Mouse (Mus musculus) stomach, postnatal 0 days (tissue): ENCODE measurements around the gene Cul7. TPM values are rescaled to one million over a fixed set of nuclear protein-coding genes. Genes with fewer than 3 reads are reported as not detected.

Experiments used
- ATAC-seq: fragments of 200-750 bp; cut with Nextera tagmentation; 2 replicates; pipeline ENCODE4 v1.8.0; 2017; ENCODE audit not compliant: low FRiP score, low TSS enrichment
- DNase-seq: peaks from one replicate; pipeline ENCODE4 v3.0.0-alpha.2; 2016; ENCODE audit warnings: low spot score
- H3K27ac ChIP-seq: fragments of 300-500 bp; sonication (generic); replicated peaks from 2 replicates; pipeline ENCODE4 v1.5.1; 2014; ENCODE audit warnings: mild to moderate bottlenecking, control low read depth
- H3K27me3 ChIP-seq: fragments of 300-500 bp; sonication (generic); 2 replicates; pipeline ENCODE4 v1.6.1; 2014; ENCODE audit warnings: low read length; ENCODE audit not compliant: control insufficient read depth, insufficient read depth
- H3K36me3 ChIP-seq: fragments of 300-500 bp; sonication (generic); 2 replicates; pipeline ENCODE4 v1.6.1; 2014; ENCODE audit warnings: low read length, mixed read lengths; ENCODE audit not compliant: control insufficient read depth, insufficient read depth
- H3K4me1 ChIP-seq: fragments of 300-500 bp; sonication (generic); replicated peaks from 2 replicates; pipeline ENCODE4 v1.6.1; 2014; ENCODE audit warnings: antibody characterized with exemption; ENCODE audit not compliant: control insufficient read depth, insufficient read depth
- H3K4me2 ChIP-seq: fragments of 300-500 bp; sonication (generic); replicated peaks from 2 replicates; pipeline ENCODE4 v1.6.1; 2014; ENCODE audit warnings: low read depth, mild to moderate bottlenecking, control low read depth, moderate library complexity
- H3K4me3 ChIP-seq: fragments of 300-500 bp; sonication (generic); 2 replicates; pipeline ENCODE4 v1.5.1; 2014; ENCODE audit warnings: low read depth, low read length, control low read depth
- H3K9ac ChIP-seq: fragments of 300-500 bp; sonication (generic); 2 replicates; pipeline ENCODE4 v1.6.1; 2014; ENCODE audit warnings: mild to moderate bottlenecking, low read length, control low read depth, mixed read lengths
- H3K9me3 ChIP-seq: fragments of 300-500 bp; sonication (generic); 2 replicates; pipeline ENCODE4 v1.6.1; 2016; ENCODE audit warnings: low read length; ENCODE audit not compliant: control insufficient read depth
- CTCF ChIP-seq: IDR thresholded peaks from 2 replicates; pipeline ENCODE4 v1.5.1; 2016; ENCODE audit warnings: antibody characterized with exemption, low read depth, mild to moderate bottlenecking, moderate library complexity
- EP300 ChIP-seq: optimal IDR thresholded peaks from 2 replicates; pipeline ENCODE3; 2016; ENCODE audit warnings: antibody characterized with exemption
- WGBS: fragments of 180-500 bp; shearing (Covaris S2); extraction: QIAGEN DNeasy Blood & Tissue Kit; methylation state at CpG from one replicate; pipeline ENCODE4 v1.1.7; 2014; 5-methylcytosine and 5-hydroxymethylcytosine counted together
- polyA plus RNA-seq: library from polyadenylated mRNA; unstranded; fragments of >200 nt; fragmentation: Nextera tagmentation; extraction: Ambion mirVana; gene quantifications from 2 replicates; pipeline ENCODE4 v1.2.1, GENCODE M21; 2015

Cul7 gene
- polyA plus RNA-seq, 1 experiment from 2014 or later: 12.9 TPM

DNA sequence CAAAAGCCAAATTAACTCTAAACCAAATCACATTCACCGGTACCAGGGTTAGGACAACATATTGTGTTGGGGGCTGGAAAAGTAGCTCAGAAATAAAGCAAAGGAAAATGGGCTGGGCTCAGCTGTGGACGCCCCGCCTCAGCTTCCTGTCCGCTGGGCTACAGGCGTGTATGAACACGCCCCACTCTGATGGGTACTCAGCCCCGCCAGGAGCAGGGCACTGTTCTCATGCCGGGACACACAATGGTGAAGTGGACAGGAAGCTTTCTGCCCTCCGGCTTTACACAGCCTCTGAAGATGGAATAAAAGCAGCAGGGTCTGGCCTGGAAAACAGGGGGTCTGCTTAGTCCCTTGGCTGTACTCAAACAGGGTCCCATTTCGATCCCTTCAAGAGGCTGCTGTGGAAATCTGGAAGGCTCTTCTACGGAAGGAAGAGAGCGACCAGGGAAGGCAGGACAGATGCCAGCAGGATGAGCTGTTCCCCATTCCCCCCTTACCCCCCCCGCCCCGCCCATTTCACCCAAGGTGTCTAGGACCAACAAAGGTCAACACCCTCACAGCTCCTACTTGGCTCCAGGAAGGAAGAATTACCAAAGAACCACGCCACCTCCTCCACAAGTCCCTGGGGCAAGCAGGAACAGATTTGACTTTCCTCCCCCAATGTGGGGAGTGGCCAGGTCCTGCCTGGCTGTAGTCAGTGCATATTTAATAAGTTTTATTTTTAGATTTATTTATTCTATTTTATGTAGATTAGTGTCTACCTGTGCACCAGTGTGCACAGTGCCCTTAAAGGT lies 40.2 kb upstream of the Cul7 start:
- no peaks in the 10 kb centered on the region for H3K27me3 ChIP-seq
- TF ChIP-seq CTCF (no peak), EP300 (no peak)
- DNase-seq: peak; percentile 73
- H3K27ac ChIP-seq: peak overlapping the region; percentile 75
- ATAC-seq: peak; percentile 84
- H3K36me3 ChIP-seq: no peaks in the 10 kb centered on the region
- H3K4me2 ChIP-seq: peak overlapping the region; percentile 33
- 0 out of 2 replicates have a peak, but pooled peaks cover 13% of the 10 kb centered on the region for H3K4me1 ChIP-seq
- 51% methylated on average over 15 of the region's 15 CpGs for WGBS
- H3K4me3 ChIP-seq: peak overlapping the region; percentile 1; the same call in 1 of the 2 replicates
- no peaks in the 10 kb centered on the region for H3K9me3 ChIP-seq
- peak overlapping the region; percentile 0; the same call in 1 of the 2 replicates for H3K9ac ChIP-seq

DNA sequence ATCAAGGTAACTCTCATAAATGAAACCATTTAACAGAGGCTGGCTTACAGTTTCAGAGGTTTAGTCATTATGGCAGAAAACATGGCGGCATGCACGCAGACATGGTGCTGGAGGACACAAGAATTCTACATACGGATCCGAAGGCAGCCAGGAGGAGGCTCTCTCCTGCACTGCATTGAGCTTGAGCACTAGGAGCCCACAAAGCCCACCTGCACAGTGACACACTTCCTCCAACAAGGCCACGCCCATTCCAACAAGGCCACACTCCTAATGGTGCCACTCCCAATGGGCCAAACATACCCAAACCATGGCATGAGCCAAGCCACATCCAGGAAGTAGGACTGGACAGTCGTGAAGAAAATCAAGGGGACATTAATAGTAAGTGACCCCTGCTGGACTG lies 38.8 kb upstream of the Cul7 start:
- Histone ChIP-seq H3K4me1 (0 out of 2 replicates have a peak, but pooled peaks cover 10% of the 10 kb centered on the region), H3K4me3 (no peak overlapping the region), H3K9ac (no peak overlapping the region), H3K9me3 (no peaks in the 10 kb centered on the region), H3K36me3 (no peaks in the 10 kb centered on the region), H3K4me2 (no peak overlapping the region), H3K27ac (peak overlapping the region; percentile 61), H3K27me3 (no peaks in the 10 kb centered on the region)
- DNase-seq (no peak), ATAC-seq (no peak)
- WGBS: 92% methylated on average over 6 of the region's 6 CpGs
- TF ChIP-seq CTCF (no peak), EP300 (no peak)

DNA sequence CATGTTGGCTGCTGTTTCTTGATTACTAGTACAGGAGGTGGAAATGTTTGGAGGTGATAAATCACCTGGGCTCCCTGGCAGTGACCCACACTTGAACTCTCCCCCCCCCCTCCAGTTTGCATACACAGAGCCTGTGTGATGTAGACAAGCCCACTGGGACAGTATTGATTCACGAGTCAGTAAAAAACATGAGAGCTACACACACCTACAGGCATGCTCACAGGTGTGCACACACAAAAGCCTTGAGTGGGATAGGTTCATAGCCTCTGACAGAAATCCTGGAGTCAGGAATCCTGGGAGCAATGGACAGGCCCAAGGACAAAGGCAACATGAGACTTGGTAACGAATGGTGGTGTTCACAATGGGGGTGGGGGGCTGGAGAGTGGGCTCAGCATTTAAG lies 37.9 kb upstream of the Cul7 start:
- Histone ChIP-seq H3K4me2 (no peak overlapping the region), H3K9me3 (no peaks in the 10 kb centered on the region), H3K36me3 (no peaks in the 10 kb centered on the region), H3K4me3 (no peak overlapping the region), H3K27ac (peak overlapping the region; percentile 72), H3K4me1 (0 out of 2 replicates have a peak, but pooled peaks cover 10% of the 10 kb centered on the region), H3K27me3 (no peaks in the 10 kb centered on the region), H3K9ac (no peak overlapping the region)
- WGBS: 30% methylated on average over 2 of the region's 2 CpGs
- peak; percentile 43 for DNase-seq
- TF ChIP-seq CTCF: no peak
- TF ChIP-seq EP300: no peak
- peak; percentile 72 for ATAC-seq

DNA sequence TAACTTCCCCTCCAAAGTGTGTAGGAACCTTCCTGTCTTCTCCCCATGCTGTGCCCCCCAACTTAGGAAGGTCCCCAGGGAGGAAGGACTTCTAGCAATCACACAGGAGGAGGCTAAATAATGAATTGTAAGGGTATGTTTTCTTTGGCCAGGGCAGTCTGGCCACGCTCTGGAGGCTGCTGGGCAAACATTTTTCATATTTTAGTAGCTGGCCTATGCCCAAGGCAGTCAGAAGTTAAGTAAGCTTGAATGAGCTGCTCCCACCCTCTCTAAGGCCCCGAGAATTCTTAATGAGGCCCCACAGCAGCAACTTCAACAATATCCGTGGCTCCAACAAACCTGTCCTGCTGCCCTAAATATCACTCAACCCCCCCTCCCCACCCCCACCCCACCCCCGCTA lies 37.3 kb upstream of the Cul7 start:
- ATAC-seq: no peak
- no peak overlapping the region for H3K4me2 ChIP-seq
- no peak for TF ChIP-seq EP300
- TF ChIP-seq CTCF: no peak

DNA sequence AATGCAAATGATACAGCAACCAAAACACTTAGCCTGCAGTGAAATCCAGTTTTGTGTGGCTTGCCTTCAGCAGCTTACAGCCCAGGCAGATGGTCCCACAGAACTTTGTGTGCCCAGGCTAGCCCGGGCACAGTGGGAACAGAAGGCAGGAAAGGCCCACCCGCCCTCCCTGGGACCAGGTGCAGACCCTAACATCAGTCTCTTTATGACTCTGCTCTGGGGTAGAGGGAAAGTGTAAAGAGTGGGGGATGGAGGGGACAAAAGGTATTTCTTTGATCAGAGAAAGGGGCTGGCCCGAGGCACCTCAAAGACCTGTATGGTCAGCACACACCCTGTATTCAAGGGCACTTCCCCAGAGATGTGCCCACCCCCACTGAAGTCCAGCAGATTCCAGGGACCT lies 36.9 kb upstream of the Cul7 start:
- Histone ChIP-seq H3K9ac (no peak overlapping the region), H3K4me1 (0 out of 2 replicates have a peak, but pooled peaks cover 10% of the 10 kb centered on the region), H3K9me3 (no peaks in the 10 kb centered on the region), H3K27ac (0 out of 2 replicates have a peak overlapping the region, but pooled peaks have one; percentile 36), H3K4me2 (no peak overlapping the region), H3K36me3 (no peaks in the 10 kb centered on the region), H3K4me3 (no peak overlapping the region), H3K27me3 (no peaks in the 10 kb centered on the region)
- ATAC-seq (no peak), DNase-seq (no peak)
- 30% methylated on average over 3 of the region's 3 CpGs for WGBS
- TF ChIP-seq CTCF: no peak

More for the DNA sequence above, 37.3 kb upstream of the Cul7 start:
- no peak overlapping the region for H3K9ac ChIP-seq
- no peak overlapping the region for H3K4me3 ChIP-seq
- H3K36me3 ChIP-seq: no peaks in the 10 kb centered on the region
- no peak for DNase-seq
- H3K4me1 ChIP-seq: 0 out of 2 replicates have a peak, but pooled peaks cover 10% of the 10 kb centered on the region
- WGBS: 16% methylated on average over 4 of the region's 4 CpGs
- H3K9me3 ChIP-seq: no peaks in the 10 kb centered on the region
- no peaks in the 10 kb centered on the region for H3K27me3 ChIP-seq
- peak overlapping the region; percentile 72 for H3K27ac ChIP-seq

DNA sequence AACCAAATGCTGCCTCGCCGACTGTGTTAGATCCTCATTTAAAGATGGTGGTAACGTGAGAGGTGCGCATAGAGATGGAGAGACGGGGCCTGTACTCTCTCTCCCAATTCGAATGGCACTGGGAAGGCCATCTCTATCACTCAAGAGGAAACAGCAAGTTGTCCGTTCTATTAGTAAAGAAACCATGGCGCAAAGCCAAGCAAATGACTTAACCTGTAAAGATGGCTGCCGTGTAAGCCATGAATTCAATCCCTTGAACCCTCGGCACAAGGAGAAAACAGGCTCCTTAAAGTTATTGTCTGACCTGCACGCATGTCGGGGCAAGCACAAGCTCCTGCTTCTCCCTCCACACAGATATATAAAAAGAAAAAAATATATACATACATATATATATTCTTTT lies 32.3 kb upstream of the Cul7 start:
- TF ChIP-seq CTCF: no peak
- no peak for TF ChIP-seq EP300
- no peak overlapping the region for H3K4me3 ChIP-seq
- H3K9me3 ChIP-seq: no peaks in the 10 kb centered on the region
- no peaks in the 10 kb centered on the region for H3K36me3 ChIP-seq
- ATAC-seq: no peak
- H3K4me2 ChIP-seq: peak overlapping the region; percentile 30
- no peak overlapping the region for H3K9ac ChIP-seq
- no peak for DNase-seq
- WGBS: 47% methylated on average over 12 of the region's 12 CpGs
- H3K4me1 ChIP-seq: peaks cover 22% of the 10 kb centered on the region
- H3K27ac ChIP-seq: peak overlapping the region; percentile 93
- no peaks in the 10 kb centered on the region for H3K27me3 ChIP-seq
